Mouse (Mus musculus) ES-Bruce4 (cell line): ENCODE measurements at regions not wholly inside any gene's neighbourhood (a gene's known extent, or its start where the extent isn't known, plus 50 kb on each side); places are given as distances from the start of the nearest gene placed in this dataset.

Experiments
- CTCF ChIP-seq: IDR thresholded peaks from one replicate; pipeline ENCODE4 v1.8.1; 2011; ENCODE audit warnings: low read depth, low read length
- EP300 ChIP-seq: IDR thresholded peaks from 2 replicates; pipeline ENCODE4 v1.6.1; 2011; ENCODE audit warnings: low read depth, low read length; ENCODE audit not compliant: insufficient read depth
- POLR2A ChIP-seq: IDR thresholded peaks from one replicate; pipeline ENCODE4 v1.8.1; 2011; ENCODE audit warnings: low read length; ENCODE audit not compliant: insufficient read depth

DNA sequence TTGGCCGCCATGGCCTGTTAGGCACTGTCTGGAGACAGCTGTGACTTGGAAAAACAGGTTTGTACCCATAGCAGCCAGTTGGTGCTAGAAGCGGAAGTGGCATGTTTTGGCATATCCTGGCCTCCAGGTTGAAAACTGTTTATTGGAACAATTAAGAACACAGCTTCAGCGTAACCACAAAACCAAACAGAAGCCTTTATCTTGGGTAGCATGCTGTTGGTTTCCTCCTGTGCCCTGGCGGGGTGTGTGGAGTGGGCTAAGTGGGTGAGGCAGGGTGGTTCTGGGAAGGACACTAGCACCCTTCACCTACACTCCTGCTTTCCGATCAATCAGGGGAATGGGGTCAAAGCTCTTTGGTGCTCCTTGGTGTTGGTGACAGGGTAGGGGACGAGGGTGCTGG, 114.4 kb upstream of the Haao start:
- TF ChIP-seq POLR2A (no peak), CTCF (no peak), EP300 (no peak)
